Mouse (Mus musculus) inflammation-experienced regulatory T-cells, adult 6 months (primary cell): ENCODE results near the gene Itgav. TPM values are rescaled to one million over a fixed set of nuclear protein-coding genes. Genes with fewer than 3 reads are reported as not detected.

Experiments
- ATAC-seq: one replicate; pipeline ENCODE4 v1.8.0; 2017
- polyA plus RNA-seq, 3 experiments: library from polyadenylated mRNA; unstranded; fragments of 100-300 nt; shearing (Covaris generic); gene quantifications; one replicate each; pipeline ENCODE4 v1.2.1; 2017

Gene Itgav
- polyA plus RNA-seq, result 10 to 100 TPM; 63.4 to 80.2 (median 77.9) TPM

- peak; percentile 74 for ATAC-seq
Observed at GRCm38 (mm10) chr2:83723921-83724826, at the start of gene Itgav. Itgav (plus strand) TSS chr2:83724397.

GRCm38 (mm10) chr2:83674421-83674820, 49.8 kb upstream of the Itgav start:
- no peak for ATAC-seq

DNA sequence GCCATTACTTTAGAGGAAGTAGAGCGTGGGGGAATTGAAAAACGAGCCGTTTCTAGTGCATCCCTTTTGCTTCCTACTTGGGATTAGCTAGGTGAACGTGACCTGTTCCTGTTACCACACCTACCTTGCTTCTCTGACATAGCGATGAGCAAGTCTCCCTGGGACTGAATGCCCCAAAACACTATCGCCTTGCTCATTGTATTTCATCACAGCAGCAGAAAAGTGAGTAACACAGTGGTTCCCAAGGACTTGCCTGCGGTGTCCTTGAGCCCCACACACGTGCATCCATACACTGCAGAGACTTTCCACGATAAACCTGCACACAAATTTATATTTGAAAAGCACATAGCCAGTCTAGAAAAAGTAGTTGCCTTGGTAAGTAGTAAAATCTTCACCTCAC, 49.3 kb upstream of the Itgav start:
- no peak for ATAC-seq

- no peak for ATAC-seq
Observed at GRCm38 (mm10) chr2:83675681-83676080, 48.5 kb upstream of the Itgav start.

- ATAC-seq, result no peak
Observed at GRCm38 (mm10) chr2:83676226-83676870, 47.8 kb upstream of the Itgav start.

DNA sequence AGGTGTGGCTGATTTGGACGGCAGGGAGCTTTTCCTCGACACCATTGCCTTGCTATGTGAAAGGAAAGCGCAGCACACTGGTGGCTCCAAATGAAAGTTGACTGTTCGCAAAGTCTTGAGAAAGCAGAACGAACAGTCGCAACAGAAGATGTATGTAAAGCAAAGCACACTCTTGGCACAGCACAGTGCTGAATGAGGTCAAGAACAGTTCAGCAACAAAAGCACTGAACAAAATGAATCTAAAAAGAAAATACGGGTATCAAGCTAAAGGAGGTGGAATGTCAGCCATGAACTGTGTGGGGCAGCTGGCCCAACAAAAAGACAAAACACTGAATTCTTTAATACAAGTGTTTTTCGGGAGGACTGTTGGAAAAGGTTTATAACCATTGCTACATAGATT, 42.9 kb upstream of the Itgav start:
- no peak for ATAC-seq

- no peak for ATAC-seq
Observed at GRCm38 (mm10) chr2:83681785-83682184, 42.4 kb upstream of the Itgav start.

DNA sequence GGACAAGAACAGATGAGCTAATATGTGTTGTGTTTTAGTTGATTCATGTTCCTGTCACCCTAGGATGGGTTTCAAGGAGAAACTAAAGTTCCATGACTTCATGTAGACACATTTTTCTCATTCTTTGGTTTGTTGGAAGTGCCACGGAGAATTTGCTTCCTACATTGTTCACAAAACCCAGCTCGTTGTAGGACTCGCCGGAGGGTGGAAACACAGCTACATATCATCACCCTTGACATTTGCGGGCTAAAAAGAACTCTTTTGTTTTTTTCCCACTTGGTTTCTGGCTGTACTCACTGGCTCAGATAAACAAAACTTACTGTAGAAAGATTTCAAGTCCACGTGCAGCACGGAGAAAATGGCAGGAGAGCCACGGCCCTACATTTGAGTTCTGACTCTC, 41.9 kb upstream of the Itgav start:
- ATAC-seq, result no peak

- no peak for ATAC-seq
Observed at GRCm38 (mm10) chr2:83683731-83684519, 40.3 kb upstream of the Itgav start.

- ATAC-seq, result no peak
Observed at GRCm38 (mm10) chr2:83684691-83685090, 39.5 kb upstream of the Itgav start.

- ATAC-seq, result no peak
Observed at GRCm38 (mm10) chr2:83690372-83690771, 33.8 kb upstream of the Itgav start.

DNA sequence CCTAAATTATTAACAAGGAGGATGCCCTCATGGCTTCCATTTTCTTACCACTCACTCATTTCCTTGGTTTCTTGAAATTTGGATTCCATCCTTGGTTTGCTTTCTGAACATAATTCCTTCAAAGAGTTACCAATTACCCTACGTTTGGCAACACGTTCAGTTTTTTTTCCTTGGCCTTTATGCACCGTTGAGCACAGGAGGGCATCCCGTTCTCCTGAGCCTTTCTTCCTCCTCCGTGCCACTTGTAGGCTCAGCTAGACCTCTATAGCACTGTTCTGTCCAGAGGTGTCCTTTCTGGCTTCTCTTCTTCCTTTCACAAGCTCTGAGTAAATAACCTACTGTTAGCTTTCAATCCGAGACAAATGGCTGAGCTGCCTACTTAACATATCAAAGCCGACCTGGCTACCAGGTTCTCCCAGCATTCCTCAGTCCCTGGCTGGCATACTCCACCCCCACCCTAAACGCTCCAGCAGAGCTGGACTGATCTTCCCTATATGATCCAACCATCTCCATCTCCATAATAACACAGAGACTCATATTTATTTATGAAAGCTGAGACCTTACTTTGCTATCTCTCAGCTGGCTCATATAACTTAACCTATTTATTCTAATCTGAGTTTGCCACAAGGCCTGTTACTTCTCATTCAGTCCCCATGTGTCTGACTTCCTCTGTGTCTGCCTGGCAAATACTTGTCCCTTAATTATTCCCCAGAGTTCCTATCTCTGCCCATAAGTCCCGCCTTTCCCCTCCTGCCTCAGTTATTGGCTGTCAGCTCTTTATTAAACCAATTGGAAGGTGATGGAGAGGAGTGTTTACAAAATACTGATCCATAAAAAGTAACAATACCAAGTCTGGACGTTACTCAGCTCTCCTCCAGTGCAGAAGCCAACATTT, 31.3 kb upstream of the Itgav start:
- no peak for ATAC-seq

DNA sequence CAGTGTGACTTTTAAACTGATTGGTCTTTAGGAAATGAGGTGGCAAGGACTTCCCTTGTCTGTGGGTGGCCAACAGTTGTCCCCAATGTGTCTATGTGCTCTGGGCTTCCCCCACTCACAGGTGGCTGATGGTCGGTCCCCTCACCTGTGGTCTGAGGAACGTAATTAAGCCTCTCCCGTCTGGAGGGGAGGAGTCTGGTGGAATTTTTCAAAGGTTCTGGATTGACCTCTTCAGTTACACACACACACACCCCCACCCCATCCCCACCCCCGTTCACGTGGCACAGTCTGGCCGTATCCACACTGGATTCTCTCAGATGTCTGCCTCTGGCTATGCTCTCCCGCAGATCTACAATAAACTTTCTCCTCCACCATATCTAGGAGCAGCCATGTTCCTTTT, 30.1 kb upstream of the Itgav start:
- ATAC-seq, result no peak

DNA sequence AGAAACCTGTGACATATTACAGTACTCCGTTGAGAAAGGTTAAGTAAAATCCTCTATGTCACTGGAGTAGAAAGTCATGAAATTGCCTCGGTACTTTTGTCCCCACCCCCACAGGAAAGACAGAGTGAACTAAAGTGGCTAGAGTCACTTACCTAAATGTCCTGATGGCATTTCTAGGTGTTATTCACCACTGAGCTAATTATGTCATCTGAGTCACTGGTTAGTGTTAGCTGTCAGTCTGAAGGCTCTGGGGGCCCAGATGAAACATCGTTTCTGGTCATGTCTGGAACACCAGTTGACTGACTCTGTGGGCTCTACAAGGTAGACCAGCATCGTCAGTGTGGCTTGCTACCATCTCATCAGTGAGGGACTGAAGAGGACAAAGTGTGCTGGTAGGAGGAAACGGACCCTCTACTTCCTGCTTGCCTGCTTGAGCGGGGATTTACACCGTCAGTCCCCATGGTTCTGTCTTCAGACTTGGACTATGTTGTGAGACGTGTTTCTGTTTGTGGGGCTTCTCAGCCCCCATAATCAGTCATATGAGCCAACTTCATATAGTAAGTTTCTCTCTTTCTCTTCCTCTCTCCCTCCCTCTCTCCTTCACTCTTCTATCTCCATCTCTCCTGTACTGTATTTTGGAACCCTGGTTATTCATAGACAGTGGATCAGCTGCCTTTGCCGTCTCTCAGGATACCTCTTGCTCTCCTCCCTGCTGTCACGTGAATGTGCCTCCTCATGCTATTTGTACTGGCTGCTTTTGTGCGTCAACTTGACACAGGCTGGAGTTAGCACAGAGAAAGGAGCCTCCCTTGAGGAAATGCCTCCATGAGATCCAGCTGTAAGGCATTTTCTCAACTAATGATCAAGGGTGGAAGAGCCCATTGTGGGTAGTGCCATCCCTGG, 28.6 kb upstream of the Itgav start:
- ATAC-seq, result peak; percentile 77

- no peak for ATAC-seq
Observed at GRCm38 (mm10) chr2:83698484-83698883, 25.7 kb upstream of the Itgav start.

GRCm38 (mm10) chr2:83699324-83699723, 24.9 kb upstream of the Itgav start:
- no peak for ATAC-seq

- peak; percentile 92 for ATAC-seq
Observed at GRCm38 (mm10) chr2:83700667-83701066, 23.5 kb upstream of the Itgav start.

DNA sequence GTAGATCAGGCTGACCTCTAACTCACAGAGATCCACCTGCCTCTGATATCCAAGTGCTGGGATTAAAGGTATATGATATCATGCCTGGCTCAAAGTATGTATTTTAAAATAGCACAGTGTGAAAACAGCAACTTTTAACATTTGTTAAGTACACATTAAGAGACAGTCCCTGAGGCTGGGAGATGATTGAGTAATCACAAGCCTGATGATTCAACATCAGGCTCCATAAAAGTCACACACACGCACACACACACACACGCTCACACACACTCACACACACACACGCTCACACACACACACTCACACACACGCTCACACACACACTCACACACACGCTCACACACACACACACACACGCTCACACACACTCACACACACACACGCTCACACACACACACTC, 21.8 kb upstream of the Itgav start:
- ATAC-seq, result no peak

- no peak for ATAC-seq
Observed at GRCm38 (mm10) chr2:83705580-83706158, 18.5 kb upstream of the Itgav start.

DNA sequence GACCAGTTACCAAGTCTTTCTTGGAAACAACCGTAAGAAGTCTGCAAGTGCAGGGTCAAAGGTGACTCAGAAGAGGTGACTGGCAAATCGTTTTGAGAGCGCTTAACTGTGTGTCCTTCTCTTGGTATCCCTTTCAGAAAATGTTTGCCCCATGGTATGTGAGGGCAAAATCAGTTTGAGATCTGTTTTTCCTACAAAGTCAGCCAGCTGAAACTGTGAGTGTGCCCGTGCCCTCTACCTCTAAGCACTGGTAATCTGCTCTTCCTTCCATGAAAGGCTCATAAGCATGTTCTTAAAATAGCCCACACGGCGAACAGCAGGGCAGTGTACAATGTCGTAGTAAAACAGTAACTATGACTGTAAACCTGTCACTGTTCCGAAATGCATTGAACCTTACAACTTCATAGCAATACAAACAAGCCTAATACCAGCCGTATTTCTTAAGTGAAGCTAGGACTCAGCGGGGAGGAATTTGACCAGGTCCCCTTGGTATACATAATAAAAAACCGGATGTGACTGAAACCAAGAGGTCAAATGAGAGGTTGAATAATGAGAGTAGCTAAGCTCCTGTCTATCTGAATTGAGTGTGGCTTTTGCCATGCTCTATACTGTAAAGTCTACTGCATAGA, 14.2 kb upstream of the Itgav start:
- no peak for ATAC-seq
